8 mouse cellular contexts compared by ENCODE assay signal in genomic region chr7:123500239-123501219, GRCm38 (mm10). TPM values are rescaled to one million over a fixed set of nuclear protein-coding genes. Genes with fewer than 3 reads are reported as not detected.
DNase-seq lines count a peak whose midpoint lies in the region; ATAC-seq and TF ChIP-seq lines count a peak whose summit lies in the region.

Gene Zkscan2, minus strand, starts transcription at chr7:123500449.

- TF ChIP-seq POLR2A in lung, adult 2 months (IDR thresholded peaks at IDR 0.05; ENCODE audit: borderline replicate concordance, extremely low read depth, low read depth, low read length), result no peak

- peak within 1 kb of the TSS; percentile 56 for H3K4me3 ChIP-seq in hindbrain, embryonic 11.5 days (ENCODE audit: low read depth, low read length)
- peak within 1 kb of the TSS; percentile 42 for H3K4me3 ChIP-seq in lung, adult 2 months (replicated peaks; ENCODE audit: extremely low read depth, low read depth, low read length)

- H3K27ac ChIP-seq in hindbrain, embryonic 11.5 days (ENCODE audit: low read depth, low read length), result peak within 1 kb of the TSS; percentile 81

- H3K4me2 ChIP-seq in hindbrain, embryonic 11.5 days (replicated peaks; ENCODE audit: low read depth, low read length), result peak within 1 kb of the TSS; percentile 69

- H3K9me3 ChIP-seq in hindbrain, embryonic 11.5 days (ENCODE audit: control insufficient read depth, low read length), result no peaks in the 10 kb centered on the region; the same call in 1 of the 2 replicates

- TF ChIP-seq CTCF in lung, adult 2 months (IDR thresholded peaks at IDR 0.05; ENCODE audit: insufficient read depth, low read length), result no peak

- DNase-seq in WW6 (ENCODE audit: low read depth, low spot score), result peak; percentile 64
- DNase-seq in cerebellum, postnatal 25 days, result peak; percentile 95 to 96
- DNase-seq in frontal cortex, postnatal 14 days (ENCODE audit: low spot score in 2 of 2), result peak; percentile 91 to 92
- peak; percentile 93 for DNase-seq in hindbrain, embryonic 11.5 days (ENCODE audit: low spot score)
- DNase-seq in layer of hippocampus, adult 9-11 months, result peak; percentile 92
- peak; percentile 12 for DNase-seq in lung, adult 2 months
- DNase-seq in ovary, postnatal 36 days (ENCODE audit: low spot score), result peak; percentile 70
- DNase-seq in urinary bladder, postnatal 25 days (ENCODE audit: low spot score), result peak; percentile 15

- H3K9ac ChIP-seq in hindbrain, embryonic 11.5 days (ENCODE audit: low read depth, low read length), result peak within 1 kb of the TSS; percentile 45

- H3K4me1 ChIP-seq in hindbrain, embryonic 11.5 days (replicated peaks; ENCODE audit: control insufficient read depth, insufficient read depth, low read length), result 0 out of 2 replicates have a peak, but pooled peaks cover 2% of the 10 kb centered on the region
- no peaks in the 10 kb centered on the region for H3K4me1 ChIP-seq in lung, adult 2 months (ENCODE audit: control insufficient read depth, insufficient read depth, low read length)

- peak; percentile 96 for ATAC-seq in hindbrain, embryonic 11.5 days (ENCODE audit: low FRiP score)

- no peaks in the 10 kb centered on the region for H3K36me3 ChIP-seq in hindbrain, embryonic 11.5 days (ENCODE audit: control insufficient read depth, insufficient read depth, low read length)

- 2% methylated on average over 71 of the region's 71 CpGs for WGBS in hindbrain, embryonic 11.5 days
- 2% methylated on average over 70 of the region's 71 CpGs for WGBS in lung, adult 2 months

- no peaks in the 10 kb centered on the region for H3K27me3 ChIP-seq in hindbrain, embryonic 11.5 days (ENCODE audit: control insufficient read depth, insufficient read depth, low read length)

RNA-seq across cellular contexts. Expression of gene Zkscan2, which starts in this region (rescaled TPM):
- 6.5 and 9.0 TPM in 2 replicates for polyA plus RNA-seq in hindbrain, embryonic 11.5 days (2014; fragmentation: Nextera tagmentation; extraction: Ambion mirVana)
- 0.15 TPM in 2 replicates for polyA plus RNA-seq in lung, adult 2 months (2012; rRNA removed)

Comparison
In these comparisons a context has a peak if more than half of its experiments do, and no peak if none do; other contexts are left out.
1. Peak in every context shown above with its lines: DNase-seq, ATAC-seq, H3K4me3 ChIP-seq and H3K27ac ChIP-seq.
2. Peak in DNase-seq and H3K4me3 ChIP-seq in lung, adult 2 months; RNA of the gene not detected or under 1 TPM.
3. DNase-seq: peak in every context shown above with its lines; median percentile 96 in cerebellum, postnatal 25 days; 93 in hindbrain, embryonic 11.5 days; 92 in layer of hippocampus, adult 9-11 months; 92 in frontal cortex, postnatal 14 days; 70 in ovary, postnatal 36 days; 64 in WW6; 15 in urinary bladder, postnatal 25 days; 12 in lung, adult 2 months.